Mouse (Mus musculus) heart, postnatal 14 days (tissue): ENCODE measurements around the gene Uba3. TPM values are rescaled to one million over a fixed set of nuclear protein-coding genes. Genes with fewer than 3 reads are reported as not detected.

Experiments
- DNase-seq, 2 experiments: peaks; one replicate each; pipeline ENCODE4 v3.0.0; 2021 to 2022
- intact Hi-C: fragments of 180-260 bp; cut with DNase I; formaldehyde crosslinking; loops from one replicate; pipeline ENCODE4 v1.15.1; 2025
- total RNA-seq, 2 experiments: library from RNA; stranded (reverse); gene quantifications; 2 replicates each; pipeline ENCODE4 v1.2.3; 2021

The Uba3 gene
- total RNA-seq, 2 experiments from 2014 or later: 66.9 to 71.9 TPM

DNA sequence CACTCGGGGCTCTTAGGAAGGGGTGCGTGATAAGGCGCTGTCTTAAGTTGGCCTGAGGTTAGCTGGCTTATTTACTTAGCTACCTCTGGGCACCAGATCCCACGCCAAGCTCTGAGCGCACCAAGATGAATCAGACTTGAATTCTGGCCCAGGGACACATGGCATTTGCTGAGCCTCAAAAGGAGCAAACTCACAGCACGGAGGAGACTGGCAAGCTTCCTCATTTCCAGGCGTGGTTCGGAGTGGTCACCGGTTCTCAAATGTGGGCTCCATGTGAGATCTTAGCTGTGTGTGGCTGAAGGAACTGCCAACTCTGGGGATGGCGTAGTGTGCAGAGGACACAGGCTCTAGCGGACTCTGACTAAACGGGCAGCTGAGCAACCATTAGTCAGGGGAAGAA, 6.5 kb upstream of the Uba3 start:
- intact Hi-C loops: loop anchor here (2.0 kb wide), 1 partner anchor 37 kb away; no protein-coding TSS in a partner anchor
- DNase-seq: peak; percentile 49 to 50

GRCm38 (mm10) chr6:97210962-97211601, 5.6 kb upstream of the Uba3 start:
- intact Hi-C loops: loop anchor here (2.0 kb wide), 1 partner anchor 38 kb away; no protein-coding TSS in a partner anchor
- peak in 1 of 2 experiments; percentile 25 for DNase-seq

DNA sequence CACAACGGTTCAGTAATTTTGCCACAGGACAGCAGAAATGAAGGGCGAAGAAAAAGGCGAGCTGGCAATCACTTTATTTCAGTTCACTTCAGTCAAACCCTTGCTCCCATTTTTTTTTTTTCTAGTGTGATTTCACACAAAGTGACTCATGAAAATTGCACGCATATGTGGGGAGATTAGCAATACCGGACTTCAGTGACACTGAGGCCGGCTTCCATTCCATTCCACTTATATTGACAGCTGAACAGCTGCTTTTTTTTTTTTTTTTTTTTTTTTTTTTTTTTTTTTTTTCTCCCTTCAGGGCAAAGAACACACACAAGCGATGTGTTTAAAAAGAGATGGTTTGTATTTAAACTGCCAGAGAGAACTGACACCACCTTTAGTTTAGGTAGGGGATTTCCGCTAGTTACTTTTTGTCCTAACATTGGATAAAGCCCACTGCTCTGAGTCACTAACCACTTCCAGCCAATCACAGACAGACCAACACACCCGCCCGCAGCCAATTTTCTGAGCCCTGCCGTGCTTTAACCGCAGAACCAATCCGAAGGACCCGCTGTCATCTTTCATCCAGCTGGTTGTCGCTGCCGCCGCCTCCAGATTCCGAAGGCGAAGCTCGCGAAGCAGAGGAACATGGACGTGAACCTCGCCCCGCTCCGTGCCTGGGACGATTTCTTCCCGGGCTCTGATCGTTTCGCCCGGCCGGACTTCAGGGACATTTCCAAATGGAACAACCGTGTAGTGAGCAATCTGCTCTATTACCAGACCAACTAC, 4.9 kb upstream of the Uba3 start, which contains the start of gene Arl6ip5:
TSS of gene Arl6ip5 (plus strand) at position 499 of the 771 bp plus-strand sequence.
- intact Hi-C loops: loop anchor here (2.0 kb wide), 1 partner anchor 38 kb away; no protein-coding TSS in a partner anchor
- peak; percentile 87 for DNase-seq

- no peak for DNase-seq
- intact Hi-C loops: loop anchor here (2.0 kb wide), 1 partner anchor 39 kb away; no protein-coding TSS in a partner anchor
Measured at GRCm38 (mm10) chr6:97209751-97210150, 4.3 kb upstream of the Uba3 start.

GRCm38 (mm10) chr6:97209201-97209600, 3.8 kb upstream of the Uba3 start:
- DNase-seq: no peak
- intact Hi-C loops: no loop called here

GRCm38 (mm10) chr6:97208406-97208805, 3.0 kb upstream of the Uba3 start:
- no peak for DNase-seq
- intact Hi-C loops: no loop called here

GRCm38 (mm10) chr6:97207085-97207484, 1.6 kb upstream of the Uba3 start:
- intact Hi-C loops: no loop called here
- DNase-seq: no peak

- peak; percentile 33 to 48 for DNase-seq
- intact Hi-C loops: no loop called here
Measured at GRCm38 (mm10) chr6:97204952-97205351, 495 bp downstream of the Uba3 start.

DNA sequence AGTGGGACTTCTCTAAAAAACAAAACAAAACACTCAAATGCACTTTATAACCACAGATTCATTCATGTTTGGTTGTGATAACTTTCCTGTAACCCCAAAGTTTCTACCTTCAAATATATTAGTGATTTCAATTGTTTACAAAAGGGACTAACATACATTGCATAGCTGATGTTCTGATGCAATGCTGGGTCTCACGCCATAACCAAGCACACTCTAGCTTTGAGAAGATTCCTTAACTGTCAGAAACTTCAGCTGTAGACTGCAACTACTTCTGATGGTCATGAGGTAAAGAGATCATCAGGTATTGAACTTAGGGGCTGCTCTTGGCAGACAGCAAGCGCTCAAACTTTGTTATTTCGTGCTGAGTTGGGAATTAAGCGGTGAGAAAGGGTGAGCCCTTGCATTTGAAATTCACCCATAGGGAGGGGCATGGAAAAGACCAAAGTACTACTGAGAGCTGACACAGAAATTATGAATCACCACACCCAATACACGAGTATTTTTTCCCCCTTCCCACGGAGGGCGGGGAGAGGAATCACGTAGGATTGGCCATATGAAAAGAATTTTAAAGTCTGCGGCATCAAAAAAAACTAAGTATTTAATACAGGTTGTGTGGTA, 1.1 kb downstream of the Uba3 start:
- intact Hi-C loops: no loop called here
- DNase-seq: no peak

- intact Hi-C loops: no loop called here
Measured at GRCm38 (mm10) chr6:97202477-97202876, 3.0 kb downstream of the Uba3 start.

GRCm38 (mm10) chr6:97200437-97200836, 5.0 kb downstream of the Uba3 start:
- intact Hi-C loops: no loop called here
- DNase-seq: no peak

More at GRCm38 (mm10) chr6:97202477-97202876, 3.0 kb downstream of the Uba3 start:
- DNase-seq: no peak

DNA sequence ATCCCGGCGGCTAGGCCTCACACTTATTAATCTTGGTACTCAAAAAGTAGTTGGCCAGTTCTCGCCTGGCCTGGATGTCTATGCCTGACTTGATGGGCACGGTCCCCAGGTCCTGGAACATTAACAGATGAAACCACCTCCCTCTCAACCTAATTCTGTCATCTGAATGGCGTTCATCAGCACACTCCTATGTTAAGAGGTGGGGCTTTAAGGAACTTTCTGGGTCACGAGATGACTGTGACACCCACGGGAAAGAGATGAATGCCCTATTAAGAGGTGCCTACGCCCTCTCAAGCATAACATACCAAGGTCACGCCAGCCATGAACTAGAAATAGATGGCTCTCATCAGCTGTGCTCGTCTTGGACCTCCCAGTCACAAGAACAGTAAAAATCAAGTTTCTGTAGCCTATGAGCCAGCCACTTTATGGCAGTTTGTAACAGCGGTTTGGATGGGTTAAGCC, 26.0 kb downstream of the Uba3 start:
- DNase-seq: peak in 1 of 2 experiments; percentile 14
- intact Hi-C loops: loop anchor here (10.0 kb wide), 1 partner anchor 345 kb away; no protein-coding TSS in a partner anchor

DNA sequence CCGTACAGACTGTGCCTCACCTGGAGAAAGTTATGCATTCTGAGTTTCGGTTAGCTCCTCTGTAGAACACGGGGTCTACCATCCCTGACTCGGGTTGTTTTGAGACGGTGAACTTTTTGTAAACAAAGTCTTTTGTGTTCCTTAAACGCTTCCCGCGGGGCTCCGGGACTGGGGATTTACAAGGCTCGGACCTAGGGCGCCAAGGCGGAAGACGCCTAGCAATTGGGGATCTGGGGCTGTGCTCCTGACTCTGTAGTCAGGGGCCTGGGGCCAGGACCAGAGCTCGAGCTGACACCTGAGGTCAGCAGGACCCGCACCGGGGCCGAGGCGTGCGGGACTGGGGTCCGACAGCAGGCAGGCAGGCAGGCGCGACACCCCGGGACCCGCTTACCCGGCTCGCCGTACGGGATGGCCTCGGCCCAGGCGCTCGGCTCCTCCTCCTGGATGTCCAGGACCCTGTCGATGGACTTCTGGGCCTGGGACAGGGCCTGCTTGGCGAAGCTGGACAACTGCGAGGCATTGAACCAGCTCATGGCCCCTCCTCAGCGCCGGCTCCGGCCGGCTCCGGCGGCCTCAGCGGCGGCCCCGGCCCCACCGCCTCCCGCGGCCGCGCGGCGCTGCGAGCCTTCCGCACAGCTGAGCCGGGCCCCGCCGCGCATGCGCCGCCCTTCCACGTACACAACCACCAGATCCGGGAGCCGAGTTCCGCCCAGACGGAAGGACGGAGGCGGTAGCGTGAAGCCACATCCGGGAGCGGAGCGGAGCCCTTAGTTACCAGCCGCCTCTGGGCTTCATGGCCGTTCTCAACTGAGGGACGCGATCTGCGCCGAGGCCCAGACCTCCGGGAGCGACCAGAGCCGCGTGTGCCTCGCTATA, 26.7 kb downstream of the Uba3 start, which contains the start of gene Tmf1:
TSS of gene Tmf1 (minus strand) at position 632 of the 876 bp plus-strand sequence.
- intact Hi-C loops: loop anchor here (10.0 kb wide), 1 partner anchor 346 kb away; no protein-coding TSS in a partner anchor
- peak; percentile 95 to 97 for DNase-seq

DNA sequence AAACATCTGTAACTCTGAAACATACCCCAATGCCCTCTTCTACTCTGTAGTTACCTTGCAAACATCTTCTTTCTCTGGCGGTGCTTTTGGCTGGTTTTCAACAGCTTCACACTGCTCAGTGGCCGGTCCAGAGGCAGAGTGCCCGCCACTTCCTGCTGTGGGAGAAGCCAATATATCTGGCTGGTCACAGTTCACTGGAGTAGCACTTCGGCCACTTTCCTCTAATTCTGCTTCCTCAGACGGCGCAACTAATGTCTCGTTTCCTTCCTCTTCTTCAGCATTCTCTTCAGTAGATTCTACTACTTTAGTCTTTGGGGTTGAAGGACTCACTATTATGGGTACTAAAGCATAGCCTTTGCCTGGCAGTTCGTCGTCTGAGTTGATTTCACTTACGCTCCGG, 29.7 kb downstream of the Uba3 start:
- DNase-seq: no peak

GRCm38 (mm10) chr6:97150156-97150555, 55.3 kb downstream of the Uba3 start:
- intact Hi-C loops: loop anchor here (10.0 kb wide), 1 partner anchor 595 kb away; no protein-coding TSS in a partner anchor

More for the DNA sequence above, 29.7 kb downstream of the Uba3 start:
- intact Hi-C loops: loop anchor here (10.0 kb wide), 1 partner anchor 349 kb away; no protein-coding TSS in a partner anchor

DNA sequence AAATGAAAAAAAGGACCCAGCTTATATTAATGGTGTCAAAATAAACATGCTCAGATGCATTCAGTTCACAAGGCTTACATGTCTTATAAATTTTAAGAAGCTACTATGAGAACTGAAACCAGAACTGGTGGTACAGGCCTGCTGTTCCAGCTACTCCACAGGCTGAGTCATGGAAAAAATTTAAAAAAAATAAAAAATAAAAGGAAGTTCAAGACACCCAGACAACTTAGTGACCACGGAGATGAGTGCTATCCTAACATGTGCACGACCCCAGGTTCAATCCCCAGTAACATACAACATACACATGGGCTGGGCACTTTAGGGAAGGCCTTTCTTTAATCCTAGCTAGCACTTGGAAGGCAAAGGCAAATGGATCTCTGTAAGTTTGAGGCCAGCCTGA, 55.7 kb downstream of the Uba3 start:
- intact Hi-C loops: loop anchor here (10.0 kb wide), 1 partner anchor 595 kb away; no protein-coding TSS in a partner anchor
- no peak for DNase-seq

More at GRCm38 (mm10) chr6:97150156-97150555, 55.3 kb downstream of the Uba3 start:
- DNase-seq: no peak

DNA sequence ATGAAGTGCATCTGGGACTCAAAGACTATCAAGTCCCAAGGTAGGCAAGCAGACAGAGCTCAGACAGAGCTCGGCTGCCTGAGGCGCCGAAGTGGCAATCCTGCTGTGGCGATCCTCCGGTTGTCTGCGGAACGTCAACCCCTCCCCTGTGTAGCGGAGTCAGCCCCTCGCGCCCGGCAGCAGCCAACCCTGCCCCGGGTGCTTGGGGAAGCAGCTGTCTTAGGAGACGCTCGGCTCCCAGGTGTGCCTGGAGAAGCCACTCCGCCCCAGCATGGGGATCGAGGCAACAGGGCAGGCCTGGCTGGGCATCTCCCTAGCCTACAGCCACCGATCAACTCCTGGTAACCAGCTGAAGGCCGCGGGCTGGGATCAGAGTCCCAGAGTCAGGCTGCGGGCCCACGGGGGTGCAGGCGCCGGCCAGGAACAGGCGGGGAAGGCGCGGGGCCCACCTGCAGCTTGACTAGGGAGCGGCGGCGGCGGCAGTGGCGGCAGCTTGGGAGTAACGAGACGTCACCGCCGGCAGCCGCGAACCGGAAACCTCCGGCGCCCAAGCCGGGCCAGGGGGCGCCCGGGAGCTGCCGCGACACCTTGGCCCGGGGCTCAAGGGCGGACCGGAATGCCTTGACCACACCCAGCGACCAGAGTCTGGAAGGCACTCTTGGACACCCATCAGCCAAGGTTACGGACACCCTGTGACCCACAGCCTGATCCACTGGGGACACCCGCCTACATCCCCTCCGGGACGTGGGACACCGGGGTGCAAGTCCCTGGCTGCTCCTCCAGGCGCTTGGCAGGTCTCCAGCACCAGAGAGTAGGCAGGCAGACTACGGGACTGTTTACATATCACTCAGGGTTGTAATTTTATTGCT, 56.8 kb downstream of the Uba3 start, which contains the start of gene Eogt:
TSS of gene Eogt (minus strand) at position 800 of the 869 bp plus-strand sequence.
- peak; percentile 88 to 90 for DNase-seq
- intact Hi-C loops: no loop called here

GRCm38 (mm10) chr6:97147755-97148382, 57.6 kb downstream of the Uba3 start:
- intact Hi-C loops: no loop called here
- DNase-seq: peak; percentile 60 to 68
